Mouse (Mus musculus) stomach, postnatal 0 days (tissue): ENCODE data around the gene Pitx1. TPM values are rescaled to one million over a fixed set of nuclear protein-coding genes. Genes with fewer than 3 reads are reported as not detected.
A peak's percentile ranks its signal among the peaks of the same experiment; 100 is the strongest.

ENCODE experiments used
- ATAC-seq: fragments of 200-750 bp; cut with Nextera tagmentation; 2 replicates; pipeline ENCODE4 v1.8.0; 2017; ENCODE audit not compliant: low FRiP score, low TSS enrichment
- DNase-seq: peaks from one replicate; pipeline ENCODE4 v3.0.0-alpha.2; 2016; ENCODE audit warnings: low spot score
- H3K27ac ChIP-seq: fragments of 300-500 bp; sonication (generic); replicated peaks from 2 replicates; pipeline ENCODE4 v1.5.1; 2014; ENCODE audit warnings: mild to moderate bottlenecking, control low read depth
- H3K27me3 ChIP-seq: fragments of 300-500 bp; sonication (generic); 2 replicates; pipeline ENCODE4 v1.6.1; 2014; ENCODE audit warnings: low read length; ENCODE audit not compliant: control insufficient read depth, insufficient read depth
- H3K36me3 ChIP-seq: fragments of 300-500 bp; sonication (generic); 2 replicates; pipeline ENCODE4 v1.6.1; 2014; ENCODE audit warnings: low read length, mixed read lengths; ENCODE audit not compliant: control insufficient read depth, insufficient read depth
- H3K4me1 ChIP-seq: fragments of 300-500 bp; sonication (generic); replicated peaks from 2 replicates; pipeline ENCODE4 v1.6.1; 2014; ENCODE audit warnings: antibody characterized with exemption; ENCODE audit not compliant: control insufficient read depth, insufficient read depth
- H3K4me2 ChIP-seq: fragments of 300-500 bp; sonication (generic); replicated peaks from 2 replicates; pipeline ENCODE4 v1.6.1; 2014; ENCODE audit warnings: low read depth, mild to moderate bottlenecking, control low read depth, moderate library complexity
- H3K4me3 ChIP-seq: fragments of 300-500 bp; sonication (generic); 2 replicates; pipeline ENCODE4 v1.5.1; 2014; ENCODE audit warnings: low read depth, low read length, control low read depth
- H3K9ac ChIP-seq: fragments of 300-500 bp; sonication (generic); 2 replicates; pipeline ENCODE4 v1.6.1; 2014; ENCODE audit warnings: mild to moderate bottlenecking, low read length, control low read depth, mixed read lengths
- H3K9me3 ChIP-seq: fragments of 300-500 bp; sonication (generic); 2 replicates; pipeline ENCODE4 v1.6.1; 2016; ENCODE audit warnings: low read length; ENCODE audit not compliant: control insufficient read depth
- CTCF ChIP-seq: IDR thresholded peaks from 2 replicates; pipeline ENCODE4 v1.5.1; 2016; ENCODE audit warnings: antibody characterized with exemption, low read depth, mild to moderate bottlenecking, moderate library complexity
- EP300 ChIP-seq: optimal IDR thresholded peaks from 2 replicates; pipeline ENCODE3; 2016; ENCODE audit warnings: antibody characterized with exemption
- WGBS: fragments of 180-500 bp; shearing (Covaris S2); extraction: QIAGEN DNeasy Blood & Tissue Kit; methylation state at CpG from one replicate; pipeline ENCODE4 v1.1.7; 2014; 5-methylcytosine and 5-hydroxymethylcytosine counted together
- polyA plus RNA-seq: library from polyadenylated mRNA; unstranded; fragments of >200 nt; fragmentation: Nextera tagmentation; extraction: Ambion mirVana; gene quantifications from 2 replicates; pipeline ENCODE4 v1.2.1, GENCODE M21; 2015

Pitx1 gene
- polyA plus RNA-seq, 1 experiment from 2014 or later = 193 TPM

DNA sequence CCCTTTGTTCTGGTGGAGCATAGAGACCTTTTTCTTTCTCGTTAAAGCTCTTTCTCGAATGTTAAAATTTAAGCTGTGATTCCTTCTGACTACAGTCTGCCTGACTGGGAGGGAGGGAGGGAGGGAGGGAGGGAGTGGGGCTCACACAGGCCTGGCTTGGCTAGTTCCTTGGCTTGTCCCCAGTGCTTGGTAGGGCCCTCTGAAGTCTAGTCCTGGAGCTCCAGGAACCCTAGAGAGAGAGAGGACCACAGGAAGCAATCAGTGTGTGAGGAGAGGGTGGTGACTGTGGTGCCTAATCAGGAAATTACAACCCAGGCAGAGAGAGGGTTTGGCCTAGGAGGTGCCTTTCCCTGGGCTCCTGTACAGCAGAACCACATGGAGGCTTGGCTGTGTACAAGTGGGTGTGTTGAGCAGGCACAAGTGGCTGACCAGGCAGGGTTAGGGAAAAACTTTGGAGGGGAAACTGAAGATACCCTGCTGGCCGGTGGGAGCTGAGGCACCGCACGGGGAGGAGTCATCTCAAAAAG lies 22.4 kb downstream of the Pitx1 start:
- H3K27me3 ChIP-seq = no peaks in the 10 kb centered on the region
- TF ChIP-seq CTCF (no peak), EP300 (no peak)
- no peak overlapping the region for H3K9ac ChIP-seq
- no peak overlapping the region for H3K27ac ChIP-seq
- H3K36me3 ChIP-seq = no peaks in the 10 kb centered on the region
- WGBS = 70% methylated on average over 5 of the region's 5 CpGs
- no peak overlapping the region for H3K4me2 ChIP-seq
- no peak overlapping the region for H3K4me3 ChIP-seq
- no peaks in the 10 kb centered on the region for H3K4me1 ChIP-seq
- DNase-seq (peak; percentile 52), ATAC-seq (peak; percentile 65)
- H3K9me3 ChIP-seq = no peaks in the 10 kb centered on the region

DNA sequence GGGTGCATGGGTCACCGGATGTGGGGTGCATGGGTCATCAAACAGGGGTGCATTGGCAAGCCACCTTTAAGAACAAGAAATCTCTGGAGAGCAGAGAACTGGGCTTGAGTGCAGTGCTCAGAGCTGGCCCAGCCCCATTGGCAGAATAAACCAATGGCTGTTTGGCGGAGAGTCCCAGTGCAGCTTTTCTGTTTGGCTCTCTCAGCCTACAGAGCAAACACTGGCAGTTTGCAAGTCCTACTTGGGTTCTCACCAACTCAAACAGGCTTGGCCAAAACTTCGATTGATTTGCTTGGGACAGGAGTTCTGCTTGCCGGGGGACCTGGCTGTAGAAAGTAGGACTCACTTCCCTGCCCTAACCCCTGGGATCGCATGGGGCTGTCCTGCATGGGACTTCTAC lies 25.0 kb downstream of the Pitx1 start:
- peak; percentile 70 for DNase-seq
- WGBS = 38% methylated on average over 5 of the region's 5 CpGs
- ATAC-seq = peak; percentile 63
- Histone ChIP-seq H3K4me3 (no peak overlapping the region), H3K27ac (peak overlapping the region; percentile 40), H3K4me1 (no peaks in the 10 kb centered on the region), H3K36me3 (no peaks in the 10 kb centered on the region), H3K9ac (0 out of 2 replicates have a peak overlapping the region, but pooled peaks have one; percentile 13), H3K27me3 (no peaks in the 10 kb centered on the region), H3K9me3 (no peaks in the 10 kb centered on the region), H3K4me2 (no peak overlapping the region)
- TF ChIP-seq EP300 = no peak
- no peak for TF ChIP-seq CTCF

DNA sequence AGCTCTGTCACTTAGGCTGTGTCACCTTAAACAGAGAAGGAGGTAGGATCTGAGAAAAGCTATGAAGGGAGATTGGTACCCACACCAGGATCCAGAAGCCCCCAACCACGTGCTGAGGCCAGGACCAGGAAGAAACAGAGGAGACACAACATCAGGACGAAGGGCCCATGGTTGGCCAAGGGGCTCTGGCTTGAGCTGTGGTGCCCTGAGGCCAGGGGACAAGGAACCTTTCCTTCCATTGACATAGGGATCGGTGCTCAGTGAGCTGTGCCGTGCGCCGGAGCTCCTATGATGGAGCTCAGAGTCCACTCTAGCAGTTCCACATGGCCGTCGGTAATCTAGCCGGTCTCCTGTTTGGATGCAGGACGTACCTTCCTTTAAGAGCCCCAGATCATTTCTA lies 26.3 kb downstream of the Pitx1 start:
- no peaks in the 10 kb centered on the region for H3K27me3 ChIP-seq
- ATAC-seq (no peak), DNase-seq (no peak)
- no peaks in the 10 kb centered on the region for H3K9me3 ChIP-seq
- H3K9ac ChIP-seq = no peak overlapping the region
- H3K4me1 ChIP-seq = no peaks in the 10 kb centered on the region
- no peaks in the 10 kb centered on the region for H3K36me3 ChIP-seq
- no peak overlapping the region for H3K27ac ChIP-seq
- H3K4me3 ChIP-seq = no peak overlapping the region
- no peak for TF ChIP-seq CTCF
- TF ChIP-seq EP300 = no peak
- no peak overlapping the region for H3K4me2 ChIP-seq
- 95% methylated on average over 10 of the region's 10 CpGs for WGBS

DNA sequence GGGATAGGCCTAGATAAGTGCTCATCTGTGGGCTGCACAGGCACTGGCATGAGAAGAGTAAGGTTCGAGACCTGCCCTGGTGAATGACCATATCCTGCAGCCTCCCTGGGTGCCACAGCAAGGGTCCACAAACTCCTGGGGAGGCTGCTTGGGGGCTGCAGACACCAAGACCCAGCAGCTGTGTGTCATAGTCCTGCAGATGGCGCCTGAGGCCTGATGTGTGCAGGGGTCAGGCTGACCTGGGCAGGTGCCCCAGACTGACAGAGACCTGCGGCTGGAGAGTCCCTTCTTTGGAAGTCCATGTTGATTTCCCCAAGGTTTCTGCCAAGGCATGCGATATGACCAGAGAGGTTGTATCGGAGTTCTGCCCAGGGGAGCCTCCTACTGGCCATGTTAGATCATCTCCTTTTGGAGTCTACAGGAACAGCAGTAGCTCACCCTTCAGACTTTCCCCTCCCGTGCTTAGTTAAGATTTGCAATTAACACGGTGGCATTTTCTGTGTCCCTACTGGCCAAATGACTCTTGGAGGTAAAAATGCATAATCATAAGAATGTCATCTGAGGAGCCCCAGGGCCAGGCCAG lies 26.9 kb downstream of the Pitx1 start:
- H3K27me3 ChIP-seq = no peaks in the 10 kb centered on the region
- no peak overlapping the region for H3K4me2 ChIP-seq
- WGBS = 73% methylated on average over 7 of the region's 7 CpGs
- H3K27ac ChIP-seq = no peak overlapping the region
- no peaks in the 10 kb centered on the region for H3K36me3 ChIP-seq
- H3K4me3 ChIP-seq = no peak overlapping the region
- no peaks in the 10 kb centered on the region for H3K4me1 ChIP-seq
- 0 out of 2 replicates have a peak, but pooled peaks have one; percentile 13 for ATAC-seq
- no peak overlapping the region for H3K9ac ChIP-seq
- no peak for TF ChIP-seq EP300
- TF ChIP-seq CTCF = peak; percentile 64
- no peaks in the 10 kb centered on the region for H3K9me3 ChIP-seq
- DNase-seq = no peak

DNA sequence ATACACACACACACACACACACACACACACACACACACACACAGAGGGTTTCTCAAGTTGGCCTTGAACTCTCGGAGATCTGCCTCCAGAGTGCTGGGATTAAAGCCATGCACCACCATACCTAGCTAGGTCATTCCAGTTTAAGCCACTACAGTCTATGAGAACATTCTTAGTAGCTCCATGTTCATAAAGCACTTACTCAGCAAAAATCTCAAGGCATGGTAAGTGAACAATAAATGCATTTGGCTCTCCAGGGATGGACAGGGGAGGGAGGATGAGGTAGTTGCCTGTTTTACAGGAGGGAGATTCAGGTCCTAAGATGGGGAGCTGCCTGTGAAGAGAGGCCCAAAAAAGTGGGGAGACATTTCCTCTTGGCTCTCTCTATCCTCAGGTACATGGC lies 32.0 kb downstream of the Pitx1 start:
- no peak overlapping the region for H3K27ac ChIP-seq
- no peak overlapping the region for H3K9ac ChIP-seq
- no peak for DNase-seq
- no peak overlapping the region for H3K4me3 ChIP-seq
- TF ChIP-seq EP300 (no peak), CTCF (no peak)
- H3K36me3 ChIP-seq = no peaks in the 10 kb centered on the region
- H3K4me1 ChIP-seq = no peaks in the 10 kb centered on the region
- H3K9me3 ChIP-seq = no peaks in the 10 kb centered on the region
- WGBS = 95% methylated on average over 1 of the region's 1 CpGs
- no peaks in the 10 kb centered on the region for H3K27me3 ChIP-seq
- no peak for ATAC-seq
- no peak overlapping the region for H3K4me2 ChIP-seq

DNA sequence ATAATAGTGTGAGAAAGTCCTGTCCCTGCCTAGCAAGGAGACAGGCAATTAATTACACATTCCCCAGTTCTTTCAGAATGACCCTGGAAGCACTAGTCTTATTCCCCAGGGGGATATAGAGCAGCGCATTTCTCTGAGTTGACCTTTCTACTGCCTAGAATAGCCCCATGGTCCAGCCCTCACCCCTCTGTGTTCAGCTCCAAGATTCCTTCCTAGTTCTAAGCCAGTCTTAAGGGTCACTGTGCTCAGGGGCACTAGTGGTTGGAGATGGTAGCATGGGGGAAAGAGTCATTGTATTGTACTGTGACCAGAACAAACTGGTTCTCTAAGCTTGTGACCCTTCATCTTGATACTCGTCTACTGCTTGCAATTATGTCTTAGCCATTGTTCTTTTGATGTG lies 34.7 kb downstream of the Pitx1 start:
- no peaks in the 10 kb centered on the region for H3K9me3 ChIP-seq
- H3K27ac ChIP-seq = no peak overlapping the region
- H3K4me1 ChIP-seq = no peaks in the 10 kb centered on the region
- 77% methylated on average over 2 of the region's 2 CpGs for WGBS
- no peak overlapping the region for H3K4me3 ChIP-seq
- no peak for ATAC-seq
- H3K27me3 ChIP-seq = no peaks in the 10 kb centered on the region
- H3K36me3 ChIP-seq = no peaks in the 10 kb centered on the region
- no peak overlapping the region for H3K4me2 ChIP-seq
- no peak for TF ChIP-seq EP300
- no peak for TF ChIP-seq CTCF
- H3K9ac ChIP-seq = no peak overlapping the region
- no peak for DNase-seq
